Mouse (Mus musculus) C2C12 (cell line): ENCODE measurements around the gene Creb1.
A peak's percentile ranks its signal among the peaks of the same experiment; 100 is the strongest.

Source experiments
- CEBPB ChIP-seq: IDR thresholded peaks from one replicate; pipeline ENCODE4 v1.6.1; 2011; ENCODE audit warnings: low read depth, mild to moderate bottlenecking, control low read depth, moderate library complexity
- CTCF ChIP-seq: IDR thresholded peaks from one replicate; pipeline ENCODE4 v1.5.1; 2011; ENCODE audit not compliant: control insufficient read depth, insufficient read depth, insufficient read length
- MAX ChIP-seq: IDR thresholded peaks from one replicate; pipeline ENCODE4 v1.6.1; 2011; ENCODE audit warnings: mild to moderate bottlenecking, control low read depth
- MYOD1 ChIP-seq: IDR thresholded peaks from one replicate; pipeline ENCODE4 v1.6.1; 2011; ENCODE audit warnings: low read depth; ENCODE audit not compliant: control insufficient read depth, insufficient read length
- MYOG ChIP-seq: IDR thresholded peaks from one replicate; pipeline ENCODE4 v1.6.1; 2011; ENCODE audit not compliant: control insufficient read depth, insufficient read length; ENCODE audit errors: extremely low read depth
- USF1 ChIP-seq: IDR thresholded peaks from one replicate; pipeline ENCODE4 v1.6.1; 2011; ENCODE audit warnings: low read depth, mild to moderate bottlenecking, control low read depth, moderate library complexity

DNA sequence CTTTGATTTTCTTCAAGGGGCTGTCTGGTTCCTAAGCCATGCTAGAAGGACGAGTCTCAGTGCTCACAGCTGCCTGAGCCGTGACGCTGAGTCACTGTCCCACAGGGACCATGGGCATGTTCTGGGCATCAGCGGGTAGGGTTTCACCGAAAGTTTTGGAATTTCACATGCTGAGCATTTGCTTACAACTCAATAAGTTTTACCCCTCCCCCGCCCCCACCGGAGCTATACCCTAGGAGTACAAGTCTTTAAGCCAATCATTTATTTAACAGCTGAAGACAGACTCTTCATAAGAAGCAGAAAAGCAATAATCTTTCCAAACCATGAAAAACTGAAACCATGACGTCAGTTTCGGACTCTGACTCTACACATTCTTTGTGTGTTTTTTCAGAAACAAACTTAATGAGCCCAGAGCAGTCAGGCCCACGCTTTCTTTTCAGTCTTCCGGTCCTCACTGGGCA lies 83.1 kb downstream of the Creb1 start:
- TF ChIP-seq MAX = peak; percentile 84
- no peak for TF ChIP-seq CTCF
- peak; percentile 40 for TF ChIP-seq USF1
- TF ChIP-seq CEBPB = no peak
- TF ChIP-seq MYOG = no peak
- TF ChIP-seq MYOD1 = peak; percentile 91
